In the genomic region with DNA sequence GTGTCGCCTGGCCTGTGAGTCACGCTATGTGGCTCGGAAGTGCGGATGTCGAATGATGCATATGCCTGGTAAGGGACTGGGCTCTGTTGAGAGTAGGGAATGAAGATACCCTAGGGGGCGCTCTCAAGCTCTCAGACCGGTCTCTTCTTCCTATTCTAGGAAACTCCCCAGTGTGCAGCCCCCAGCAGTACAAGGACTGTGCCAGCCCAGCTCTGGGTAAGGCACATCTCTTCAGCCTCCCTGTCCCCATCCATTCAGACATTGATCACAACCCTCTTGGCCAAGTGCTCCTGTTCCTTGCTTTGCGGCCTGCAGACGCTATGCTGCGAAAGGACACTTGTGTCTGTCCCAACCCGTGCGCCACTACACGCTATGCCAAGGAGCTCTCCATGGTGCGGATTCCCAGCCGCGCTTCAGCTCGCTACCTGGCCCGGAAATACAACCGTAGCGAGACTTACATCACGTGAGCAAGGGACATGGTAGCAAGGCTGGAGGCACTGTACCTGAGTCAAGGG, we compare ENCODE assay signal across 8 mouse cellular contexts. TPM values are rescaled to one million over a fixed set of nuclear protein-coding genes. Genes with fewer than 3 reads are reported as not detected.
DNase-seq lines count a peak whose midpoint lies in the region; ATAC-seq lines count a peak whose summit lies in the region.

No protein-coding gene starts in this region.

- DNase-seq in urinary bladder, postnatal 36 days (ENCODE audit: low spot score in 2 of 2), result peak; percentile 38 to 43
- DNase-seq in urinary bladder, adult 18-20 months (ENCODE audit: low spot score in 2 of 2), result no peak
- peak; percentile 73 for DNase-seq in embryo, embryonic 10 days (ENCODE audit: low spot score)
- peak; percentile 45 to 60 for DNase-seq in gastrocnemius, postnatal 36 days
- peak; percentile 82 for DNase-seq in intestine, embryonic 14.5 days (ENCODE audit: low spot score)
- DNase-seq in left cerebral cortex, postnatal 10 days (ENCODE audit: extremely low spot score in 1 of 2, low spot score in 2 of 2), result peak; percentile 50 to 74
- DNase-seq in right cerebral cortex, adult 2 months (ENCODE audit: low spot score in 2 of 2), result peak; percentile 66 to 75

- peak; percentile 61 for ATAC-seq in intestine, embryonic 14.5 days (replicated peaks; ENCODE audit: low FRiP score, low TSS enrichment, low read depth)
- ATAC-seq in megakaryocyte, adult 5-6 weeks (ENCODE audit: poor library complexity, severe bottlenecking), result peak; percentile 90

- intact Hi-C loops in gastrocnemius, postnatal 36 days (cut with DNase I), result loop anchor here (1.0 kb wide), 1 partner anchor 54 kb away; no protein-coding TSS in a partner anchor
- intact Hi-C loops in left cerebral cortex, postnatal 10 days (cut with DNase I), result no loop called here

- no peaks in the 10 kb centered on the region for H3K27me3 ChIP-seq in intestine, embryonic 14.5 days (replicated peaks; ENCODE audit: control insufficient read depth, insufficient read depth, low read length)

- no peaks in the 10 kb centered on the region for H3K9me3 ChIP-seq in intestine, embryonic 14.5 days (ENCODE audit: control insufficient read depth, low read length)

- WGBS in intestine, embryonic 14.5 days, result 3% methylated on average over 21 of the region's 21 CpGs

- H3K27ac ChIP-seq in intestine, embryonic 14.5 days (ENCODE audit: low read depth), result no peak overlapping the region

- no peak overlapping the region for H3K4me3 ChIP-seq in intestine, embryonic 14.5 days (ENCODE audit: low read depth, low read length)

- H3K4me2 ChIP-seq in intestine, embryonic 14.5 days (ENCODE audit: low read length), result peak overlapping the region; percentile 8

- peaks cover 27% of the 10 kb centered on the region; the same call in 1 of the 2 replicates for H3K36me3 ChIP-seq in intestine, embryonic 14.5 days (ENCODE audit: control insufficient read depth, insufficient read depth, low read length)

- H3K9ac ChIP-seq in intestine, embryonic 14.5 days (ENCODE audit: low read length), result no peak overlapping the region

- H3K4me1 ChIP-seq in intestine, embryonic 14.5 days (replicated peaks; ENCODE audit: control insufficient read depth, insufficient read depth, low read length), result 0 out of 2 replicates have a peak, but pooled peaks cover 5% of the 10 kb centered on the region

RNA-seq across cellular contexts. Expression of gene Asic3, which starts 3.1 kb away (rescaled TPM):
- total RNA-seq in gastrocnemius, postnatal 36 days (2021), result under 1 TPM in 1 of 2 experiments, not detected in 1; 0.25 TPM
- not detected in 2 replicates for polyA plus RNA-seq in intestine, embryonic 14.5 days (2014; fragmentation: Nextera tagmentation; extraction: Ambion mirVana)
- under 1 TPM in 1 of 2 experiments, not detected in 1; 0.19 TPM for total RNA-seq in left cerebral cortex, postnatal 10 days (2021)
- total RNA-seq in megakaryocyte, adult 5-6 weeks (2015), result not detected in 2 replicates
- not detected in 2 replicates for total RNA-seq in megakaryocyte, adult 5-6 weeks (2017)

RNA-seq across cellular contexts. Expression of gene Cdk5, which starts 7.1 kb away (rescaled TPM):
- 10 to 100 TPM; 11.3 to 12.0 TPM for total RNA-seq in gastrocnemius, postnatal 36 days (2021)
- polyA plus RNA-seq in intestine, embryonic 14.5 days (2014; fragmentation: Nextera tagmentation; extraction: Ambion mirVana), result 41.2 and 47.4 TPM in 2 replicates
- total RNA-seq in left cerebral cortex, postnatal 10 days (2021), result 100 to 1,000 TPM; 148 to 150 TPM
- 18.2 and 27.5 TPM in 2 replicates for total RNA-seq in megakaryocyte, adult 5-6 weeks (2015)
- total RNA-seq in megakaryocyte, adult 5-6 weeks (2017), result 16.9 and 18.2 TPM in 2 replicates

RNA-seq across cellular contexts. Expression of gene Slc4a2, which starts 7.4 kb away (rescaled TPM):
- 10 to 100 TPM; 14.7 to 15.5 TPM for total RNA-seq in gastrocnemius, postnatal 36 days (2021)
- 32.7 and 35.7 TPM in 2 replicates for polyA plus RNA-seq in intestine, embryonic 14.5 days (2014; fragmentation: Nextera tagmentation; extraction: Ambion mirVana)
- 10 to 100 TPM; 24.6 to 27.6 TPM for total RNA-seq in left cerebral cortex, postnatal 10 days (2021)
- 17.2 and 19.9 TPM in 2 replicates for total RNA-seq in megakaryocyte, adult 5-6 weeks (2015)
- total RNA-seq in megakaryocyte, adult 5-6 weeks (2017), result 34.2 and 40.0 TPM in 2 replicates

RNA-seq across cellular contexts. Expression of gene Abcb8, which starts 22.8 kb away (rescaled TPM):
- total RNA-seq in gastrocnemius, postnatal 36 days (2021), result 10 to 100 TPM; 37.6 to 38.0 TPM
- 56.4 and 64.0 TPM in 2 replicates for polyA plus RNA-seq in intestine, embryonic 14.5 days (2014; fragmentation: Nextera tagmentation; extraction: Ambion mirVana)
- 10 to 100 TPM; 53.3 to 56.0 TPM for total RNA-seq in left cerebral cortex, postnatal 10 days (2021)
- total RNA-seq in megakaryocyte, adult 5-6 weeks (2015), result 9.3 and 13.9 TPM in 2 replicates
- total RNA-seq in megakaryocyte, adult 5-6 weeks (2017), result 3.3 and 5.6 TPM in 2 replicates

RNA-seq across cellular contexts. Expression of gene Atg9b, which starts 24.3 kb away (rescaled TPM):
- not detected for total RNA-seq in gastrocnemius, postnatal 36 days (2021)
- polyA plus RNA-seq in intestine, embryonic 14.5 days (2014; fragmentation: Nextera tagmentation; extraction: Ambion mirVana), result 0.66 and 1.0 TPM in 2 replicates
- 1 to 10 TPM; 3.9 to 4.7 TPM for total RNA-seq in left cerebral cortex, postnatal 10 days (2021)
- total RNA-seq in megakaryocyte, adult 5-6 weeks (2015), result 0.33 and 0.50 TPM in 2 replicates
- 2.2 and 2.7 TPM in 2 replicates for total RNA-seq in megakaryocyte, adult 5-6 weeks (2017)

Comparison
In these comparisons a context has a peak if more than half of its experiments do, and no peak if none do; other contexts are left out.
1. DNase-seq: peak in urinary bladder, postnatal 36 days (2 of 2), embryo, embryonic 10 days (single experiment), gastrocnemius, postnatal 36 days (2 of 2), intestine, embryonic 14.5 days (single experiment), left cerebral cortex, postnatal 10 days (2 of 2) and right cerebral cortex, adult 2 months (2 of 2); none in urinary bladder, adult 18-20 months (0 of 2).
2. RNA of gene Cdk5, which starts 7.1 kb away (total RNA-seq): 148 to 150 TPM in left cerebral cortex, postnatal 10 days; 16.9 to 27.5 TPM in megakaryocyte, adult 5-6 weeks and 11.3 to 12.0 TPM in gastrocnemius, postnatal 36 days; every median in the first group is over 4 times any median in the second.